Mouse (Mus musculus) frontal cortex, postnatal 36 days (tissue): ENCODE data around the gene Gak.

Experiments used
- DNase-seq, 2 experiments: peaks; one replicate each; pipeline ENCODE4 v3.0.0; 2022; ENCODE audit warnings: low spot score in 2 of 2

Gene Gak

DNA sequence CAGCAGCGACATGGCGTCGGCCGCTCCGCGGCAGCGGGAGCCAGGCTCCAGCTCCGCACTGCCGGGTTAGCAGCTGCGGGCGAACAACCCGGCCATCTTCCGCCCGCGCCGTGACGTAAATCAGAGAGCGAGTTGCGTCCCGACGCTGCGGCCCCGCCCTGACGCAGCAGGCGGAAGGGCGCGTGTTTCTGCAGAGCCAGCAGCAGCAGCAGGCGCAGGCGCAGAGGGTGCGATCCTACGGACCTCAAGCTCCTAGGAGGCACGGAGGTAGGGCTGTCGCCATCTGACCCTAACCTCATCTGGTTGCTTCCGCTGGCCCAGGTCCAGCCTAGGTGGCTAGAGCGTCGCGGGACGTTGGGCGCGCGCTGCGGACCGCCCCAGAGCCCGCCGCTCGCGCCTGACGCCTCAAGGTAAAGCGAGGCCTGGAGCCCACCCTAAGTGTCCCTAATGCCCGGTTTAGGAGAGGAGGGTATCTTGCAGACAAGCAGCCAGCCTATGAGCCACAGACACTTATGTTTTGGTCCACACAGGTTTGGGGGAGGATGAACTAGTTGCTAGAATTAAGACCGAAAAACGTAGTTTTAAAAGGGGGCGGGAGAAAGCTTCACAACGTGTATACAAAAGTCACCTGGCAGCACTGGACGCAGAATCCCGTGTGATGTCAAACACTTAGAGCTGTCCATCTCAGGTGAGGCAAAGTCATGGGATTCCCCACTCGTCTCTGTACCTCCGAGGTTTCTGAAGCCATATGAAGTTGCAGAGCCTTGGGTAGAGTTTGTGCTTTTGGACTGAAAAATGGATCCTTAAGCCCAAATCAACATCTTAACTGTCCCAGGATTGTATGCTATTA is at the start of gene Gak, which contains the start of gene Tmem175:
Gene Gak (minus strand): TSS at position 122 of the 850 bp plus-strand sequence.
Gene Tmem175 (plus strand): TSS at position 137 of the 850 bp plus-strand sequence.
- peak; percentile 91 to 94 for DNase-seq

DNA sequence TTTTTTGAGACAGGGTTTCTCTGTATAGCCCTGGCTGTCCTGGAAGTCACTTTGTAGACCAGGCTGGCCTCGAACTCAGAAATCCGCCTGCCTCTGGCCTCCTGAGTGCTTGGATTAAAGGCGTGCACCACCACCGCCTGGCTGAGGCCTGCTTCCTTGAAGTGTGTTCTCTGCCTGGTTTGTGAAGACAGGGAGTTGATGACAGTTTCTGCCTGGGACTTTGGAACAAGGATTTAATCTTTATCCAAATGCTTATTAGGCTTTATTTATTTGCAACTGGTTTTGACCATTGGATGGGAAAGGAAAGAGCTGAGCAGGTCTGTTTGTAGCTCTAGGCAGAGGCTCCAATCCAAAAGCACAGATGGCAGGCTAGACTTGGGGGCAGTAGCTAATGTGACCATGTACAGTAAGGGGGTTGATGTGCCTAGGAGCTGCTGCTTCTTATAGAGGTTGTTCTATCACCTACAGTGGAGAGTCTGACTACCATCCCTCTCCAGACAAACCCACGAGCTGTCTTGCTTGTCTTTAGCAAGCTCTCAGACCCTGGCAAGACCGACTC is 48.8 kb upstream of the Gak start:
- DNase-seq, result no peak

DNA sequence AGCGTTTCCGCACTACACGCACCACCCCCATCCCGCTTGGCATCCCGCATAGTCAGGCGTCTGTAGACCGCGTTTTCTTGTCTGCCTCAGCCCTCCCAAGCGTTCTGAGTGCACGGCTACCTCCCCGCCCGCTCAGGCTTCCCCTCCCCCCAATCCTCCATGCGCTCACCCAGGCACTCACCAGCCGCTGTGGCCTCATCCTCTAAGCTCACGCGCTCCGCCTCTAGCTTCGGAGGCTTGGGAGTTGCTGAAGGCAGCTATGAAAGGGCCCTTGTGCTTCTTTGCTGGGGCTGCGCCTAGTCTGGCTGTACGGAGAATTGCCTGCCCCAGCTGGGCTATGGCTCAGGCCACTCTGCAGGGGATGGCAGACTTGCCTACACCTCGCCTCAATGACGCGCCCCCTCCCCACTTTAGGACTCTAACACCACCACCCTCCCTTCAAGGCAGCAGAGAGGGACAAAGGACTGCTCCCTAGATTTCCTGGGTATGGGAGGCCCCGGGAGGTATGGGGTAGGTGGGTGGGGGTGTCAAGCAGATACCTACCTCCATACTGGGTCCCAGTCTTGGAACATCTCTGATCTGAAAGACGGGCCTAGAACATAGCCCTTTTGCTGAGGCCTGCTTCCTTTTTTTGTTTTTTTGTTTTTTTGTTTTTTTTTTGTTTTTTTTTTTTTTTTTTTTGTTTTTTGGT is 48.2 kb upstream of the Gak start:
- peak; percentile 79 to 84 for DNase-seq

DNA sequence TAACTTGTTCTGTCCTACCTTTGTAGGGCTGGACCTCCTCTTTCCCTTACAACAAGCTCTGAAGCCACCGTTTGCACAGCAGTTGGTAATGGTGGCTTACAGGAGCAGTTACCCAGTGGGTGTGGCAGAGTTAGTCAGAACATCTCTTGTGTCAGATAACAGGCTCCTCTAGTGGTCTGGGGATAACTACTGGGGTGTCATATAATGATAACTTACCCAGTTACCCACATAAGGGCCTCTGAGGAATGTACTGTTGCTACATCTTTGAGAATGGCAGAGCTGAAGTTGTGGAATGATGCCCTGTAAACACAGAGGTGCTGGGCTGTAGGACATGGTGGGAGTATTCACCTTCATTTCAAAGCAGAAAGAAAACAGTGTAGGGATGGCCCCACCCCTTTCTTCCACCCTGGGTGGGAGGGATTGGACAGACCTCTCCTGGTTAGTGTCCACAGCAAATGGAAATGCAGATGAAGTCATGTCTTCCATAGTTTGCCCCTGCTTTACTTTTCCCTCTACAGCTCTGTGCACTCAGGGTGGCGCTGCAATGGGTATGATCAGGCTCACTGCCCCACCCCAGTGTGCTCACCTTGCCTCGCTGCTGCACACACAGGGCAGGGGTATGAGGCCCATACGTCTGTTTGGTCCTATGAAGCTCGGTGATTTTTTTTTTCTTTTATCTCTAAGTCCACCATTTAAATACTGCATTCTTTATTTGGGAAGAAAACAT is 47.4 kb upstream of the Gak start:
- no peak for DNase-seq

DNA sequence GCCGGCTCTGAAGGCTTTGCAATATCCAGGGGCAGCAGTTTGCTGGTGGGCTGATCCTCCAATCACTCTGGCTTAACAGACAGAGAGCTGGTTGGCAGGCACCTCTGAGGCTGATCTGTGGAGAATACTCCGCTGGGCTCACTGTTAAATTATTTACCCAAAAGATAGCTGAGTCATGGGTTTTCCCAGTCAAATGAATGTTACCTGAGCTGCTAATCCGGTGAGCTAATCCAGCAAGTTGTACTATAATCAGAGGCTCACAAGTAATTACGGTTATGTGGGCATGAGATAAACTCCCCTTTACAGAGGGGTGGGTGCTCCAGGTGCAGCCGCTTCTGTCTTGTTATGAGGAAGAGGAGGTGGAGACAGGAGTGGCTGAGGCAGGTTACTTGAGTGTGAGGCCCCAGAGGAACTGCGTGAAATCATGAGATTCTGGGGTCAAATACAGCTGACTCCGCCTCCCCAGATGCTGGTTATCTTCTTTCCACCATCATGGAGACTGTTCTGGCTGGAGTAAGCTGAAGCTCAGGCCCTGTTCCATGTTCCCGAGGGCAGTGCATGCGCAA is 45.8 kb upstream of the Gak start, which contains the start of gene Slc26a1:
Gene Slc26a1 (minus strand): TSS at position 319 of the 566 bp plus-strand sequence.
- DNase-seq, result no peak

DNA sequence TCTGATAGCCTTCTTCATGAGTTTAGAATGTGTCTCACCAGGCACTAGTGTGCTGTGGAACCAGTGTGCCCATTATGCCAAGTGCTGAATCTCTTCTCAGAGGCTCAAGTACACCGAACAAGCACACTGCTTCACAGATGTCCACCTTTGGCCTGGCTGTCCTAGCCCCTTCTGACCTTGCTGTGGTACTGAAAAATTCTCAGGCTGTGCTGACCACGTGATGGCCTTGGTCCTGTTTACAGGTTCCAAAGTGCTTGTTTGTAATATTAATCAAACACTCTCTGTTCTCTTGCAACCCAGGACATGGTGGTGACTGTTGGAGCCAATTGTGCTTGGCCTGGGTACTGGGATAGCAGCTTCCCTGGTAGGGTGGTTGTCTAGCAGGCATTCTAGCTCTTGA is 45.1 kb upstream of the Gak start:
- no peak for DNase-seq

DNA sequence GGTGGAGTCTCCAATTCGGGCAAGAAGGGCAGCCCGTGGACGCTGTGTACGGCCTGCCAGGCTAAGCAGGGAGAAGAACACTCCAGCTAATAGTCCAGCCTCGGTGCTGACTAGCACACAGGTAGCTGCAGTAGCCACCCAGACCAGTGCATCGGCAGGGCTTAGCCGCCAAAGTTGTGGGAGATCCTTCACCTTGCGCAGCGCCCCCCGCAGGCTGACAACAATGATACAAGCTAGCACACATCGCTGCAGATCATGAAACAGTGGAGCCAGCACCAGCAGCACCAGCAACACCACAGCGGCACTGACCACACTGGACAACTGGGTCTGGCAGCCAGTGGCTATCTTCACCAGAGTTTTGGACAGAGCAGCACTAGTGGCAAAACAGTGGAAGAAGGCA is 42.2 kb upstream of the Gak start:
- no peak for DNase-seq

DNA sequence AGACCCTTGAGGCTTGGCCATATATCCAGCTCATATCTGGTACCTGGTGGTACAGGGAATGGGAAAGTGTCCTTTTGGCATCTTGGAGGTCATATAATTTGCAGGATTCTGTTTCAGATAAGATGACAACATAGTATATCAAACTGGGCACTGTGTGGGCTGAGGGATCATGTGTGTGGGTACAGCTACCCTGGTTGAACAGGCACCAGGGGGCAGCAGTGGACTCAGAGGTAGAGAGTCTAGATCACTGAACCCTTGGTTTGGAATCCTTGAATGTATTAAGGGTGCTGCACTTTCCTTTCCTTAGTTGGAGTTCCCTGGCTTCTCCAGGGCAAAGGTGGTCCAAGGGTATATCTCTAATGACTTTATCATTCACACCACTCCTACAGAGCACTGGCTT is 41.2 kb upstream of the Gak start:
- DNase-seq, result no peak

DNA sequence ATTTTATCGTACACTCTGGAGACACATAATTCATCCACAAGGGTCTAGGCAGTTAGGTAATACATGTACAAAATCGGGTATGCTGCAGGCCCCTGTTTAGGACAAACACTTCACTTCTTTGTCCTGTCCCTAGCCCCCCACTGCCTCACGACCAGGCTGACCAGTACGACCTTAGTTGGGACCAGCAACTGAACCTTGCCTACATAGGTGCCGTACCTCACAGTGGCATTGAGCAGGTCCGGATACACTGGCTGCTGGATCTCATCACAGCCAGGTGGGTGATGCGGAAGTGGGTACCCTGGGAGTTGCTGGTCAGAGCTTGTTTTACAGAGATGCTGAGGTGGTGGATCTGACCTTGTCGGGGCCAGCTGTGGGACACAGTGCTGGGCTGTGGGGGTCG is 40.4 kb upstream of the Gak start:
- no peak for DNase-seq

DNA sequence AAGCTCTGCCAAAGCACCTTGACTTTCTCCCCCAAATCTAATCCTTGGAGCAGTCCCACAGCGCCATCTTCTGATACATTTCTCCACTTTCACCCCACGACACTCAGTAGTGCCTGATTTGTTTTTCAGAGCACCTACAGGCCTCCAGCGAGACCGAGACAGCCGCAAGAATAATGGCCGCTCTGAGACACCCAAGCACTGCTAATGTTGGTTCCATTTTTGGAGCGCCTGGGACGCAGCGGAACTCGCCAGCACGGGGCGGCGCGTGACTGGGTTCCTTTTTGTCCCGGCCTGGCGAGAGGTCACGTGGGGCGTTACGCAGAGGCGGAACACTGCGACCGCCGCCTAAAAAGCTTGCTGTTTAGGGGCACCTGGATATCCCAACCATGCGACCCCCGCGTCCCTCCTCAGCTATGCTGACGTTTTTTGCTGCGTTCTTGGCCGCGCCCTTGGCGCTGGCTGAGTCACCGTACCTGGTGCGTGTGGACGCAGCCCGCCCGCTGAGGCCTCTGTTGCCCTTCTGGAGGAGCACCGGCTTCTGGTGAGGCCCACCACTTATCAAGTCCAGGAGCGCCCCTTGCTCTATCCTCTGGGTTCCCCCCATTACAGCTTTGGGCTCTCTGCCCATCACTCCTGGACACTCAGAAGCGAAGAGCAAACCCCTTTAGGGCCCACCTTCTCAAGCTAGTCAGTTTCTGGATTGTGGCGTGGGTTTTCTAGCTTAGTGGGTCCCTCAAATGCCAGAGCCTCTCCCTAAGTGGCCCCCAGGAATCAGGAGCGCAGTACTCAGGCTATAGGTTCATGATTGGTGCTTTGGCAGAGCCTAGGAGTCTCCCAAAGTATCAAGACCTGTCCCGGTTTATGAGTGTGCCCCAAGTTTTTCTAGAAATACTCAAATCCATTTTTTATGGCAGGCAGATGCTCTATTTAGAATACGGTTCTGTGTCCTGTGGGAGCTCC is 39.7 kb upstream of the Gak start, which contains the start of gene Dgkq:
Gene Dgkq (minus strand): TSS at position 696 of the 960 bp plus-strand sequence.
- DNase-seq, result peak; percentile 91 to 94

DNA sequence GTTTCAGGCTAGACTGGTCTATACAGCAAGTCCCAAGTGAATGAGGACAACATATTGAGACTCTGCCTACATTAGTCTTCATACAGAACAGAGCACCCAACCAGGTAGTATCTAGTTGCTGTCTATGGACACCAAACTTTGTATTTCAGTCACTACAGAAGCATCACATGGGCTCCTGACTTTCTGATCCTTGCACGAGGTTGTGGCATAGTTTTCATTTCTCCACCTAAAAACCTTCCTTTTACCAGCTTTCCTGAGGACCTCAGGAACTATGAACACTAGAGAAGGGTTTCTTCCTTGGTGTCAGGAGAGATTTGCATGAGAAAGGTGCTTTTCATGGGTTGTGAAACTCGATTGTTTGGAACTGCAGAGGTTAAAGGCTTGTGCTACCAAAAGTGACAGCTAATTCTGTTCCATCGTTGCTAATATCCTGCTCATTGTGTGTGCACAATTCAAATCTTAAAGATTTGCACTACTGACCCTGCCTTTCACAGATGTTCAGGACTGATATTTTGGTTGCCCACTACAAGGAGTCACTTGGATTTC is 38.9 kb upstream of the Gak start:
- DNase-seq, result no peak

DNA sequence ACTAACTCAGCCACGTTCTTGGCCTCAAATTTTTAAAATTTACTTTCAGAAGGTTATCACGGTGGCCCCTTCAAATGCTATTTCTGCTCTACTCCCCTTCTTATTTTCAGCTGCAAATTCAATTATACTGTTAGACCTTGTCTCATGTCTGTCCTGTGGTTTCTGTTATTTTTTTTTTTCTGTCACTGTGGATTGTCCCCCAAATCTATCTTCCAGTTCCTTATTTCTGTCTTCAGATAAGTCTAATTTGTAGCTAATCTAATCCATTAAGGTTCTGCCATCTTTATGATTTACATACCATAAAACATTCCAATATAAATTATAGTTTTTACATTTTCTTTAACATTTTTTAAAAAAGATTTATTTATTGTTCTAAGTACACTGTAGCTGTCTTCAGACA is 37.8 kb upstream of the Gak start:
- DNase-seq, result no peak

DNA sequence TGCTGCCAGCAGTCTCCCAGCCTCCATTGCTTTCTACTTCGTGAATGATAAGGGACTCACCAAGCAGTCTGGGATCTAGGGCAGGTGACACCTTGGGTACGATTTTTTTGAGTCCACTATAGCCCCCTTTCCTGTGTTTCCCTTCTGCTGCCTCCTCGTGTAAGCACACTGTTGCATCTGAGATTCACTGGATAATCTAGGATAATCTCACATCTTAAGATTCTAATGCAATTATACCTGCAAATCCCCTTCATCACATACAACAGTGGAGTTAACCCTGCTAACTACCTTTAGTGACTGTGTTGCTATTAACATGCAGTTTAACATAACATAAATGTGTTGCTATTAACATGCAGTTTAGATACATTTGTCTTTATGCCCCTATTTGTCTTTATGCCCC is 35.5 kb upstream of the Gak start:
- no peak for DNase-seq

DNA sequence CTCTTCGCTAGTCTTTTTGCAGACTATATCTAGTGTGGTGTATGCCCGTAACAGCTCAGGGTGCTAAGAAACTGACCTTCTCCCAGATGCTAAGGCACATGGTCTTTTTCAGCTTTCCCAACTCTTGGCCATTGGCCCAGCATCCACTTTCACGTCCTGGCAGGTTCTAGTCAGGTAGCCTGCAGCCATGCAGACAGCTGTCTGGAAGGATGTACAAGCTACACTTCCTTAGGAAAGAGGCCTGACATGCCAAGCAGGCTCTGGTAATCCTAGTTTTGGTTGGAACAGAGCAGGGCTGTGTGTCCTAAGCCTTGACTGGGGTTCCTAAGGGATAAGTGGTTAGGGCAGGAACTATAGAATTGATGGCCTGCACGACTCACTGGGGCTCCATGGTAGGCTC is 33.2 kb upstream of the Gak start:
- DNase-seq, result no peak

DNA sequence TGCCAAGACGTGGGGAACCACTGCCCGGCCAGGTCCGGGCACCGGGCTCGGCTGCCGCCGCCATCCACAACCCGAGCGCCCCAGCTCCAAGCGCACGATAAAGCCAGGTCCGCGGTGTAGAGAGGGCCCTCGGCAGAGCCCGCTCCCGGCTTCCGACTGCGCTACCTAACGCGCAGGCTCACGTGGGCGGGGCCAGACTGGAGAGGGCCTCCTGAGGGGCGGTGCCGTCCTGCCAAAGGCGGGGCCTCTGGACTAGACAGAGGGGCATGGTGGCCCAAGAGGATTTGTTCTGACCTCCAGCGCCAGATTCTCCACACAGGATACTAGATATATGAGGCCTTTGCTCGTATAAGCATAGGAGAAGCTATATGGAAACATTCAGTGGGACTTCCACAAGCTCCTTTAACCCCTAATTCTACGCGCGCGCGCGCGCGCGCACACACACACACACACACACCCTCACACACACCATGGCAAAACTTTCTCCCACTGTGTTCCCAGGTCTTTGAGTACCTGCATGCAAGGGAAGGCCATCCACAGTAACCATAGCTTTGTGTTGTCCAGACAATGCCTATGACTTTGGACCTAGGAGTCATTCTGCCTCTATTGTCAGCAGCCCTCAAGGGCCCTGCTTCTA is 31.2 kb upstream of the Gak start:
- DNase-seq, result peak; percentile 90 to 91

DNA sequence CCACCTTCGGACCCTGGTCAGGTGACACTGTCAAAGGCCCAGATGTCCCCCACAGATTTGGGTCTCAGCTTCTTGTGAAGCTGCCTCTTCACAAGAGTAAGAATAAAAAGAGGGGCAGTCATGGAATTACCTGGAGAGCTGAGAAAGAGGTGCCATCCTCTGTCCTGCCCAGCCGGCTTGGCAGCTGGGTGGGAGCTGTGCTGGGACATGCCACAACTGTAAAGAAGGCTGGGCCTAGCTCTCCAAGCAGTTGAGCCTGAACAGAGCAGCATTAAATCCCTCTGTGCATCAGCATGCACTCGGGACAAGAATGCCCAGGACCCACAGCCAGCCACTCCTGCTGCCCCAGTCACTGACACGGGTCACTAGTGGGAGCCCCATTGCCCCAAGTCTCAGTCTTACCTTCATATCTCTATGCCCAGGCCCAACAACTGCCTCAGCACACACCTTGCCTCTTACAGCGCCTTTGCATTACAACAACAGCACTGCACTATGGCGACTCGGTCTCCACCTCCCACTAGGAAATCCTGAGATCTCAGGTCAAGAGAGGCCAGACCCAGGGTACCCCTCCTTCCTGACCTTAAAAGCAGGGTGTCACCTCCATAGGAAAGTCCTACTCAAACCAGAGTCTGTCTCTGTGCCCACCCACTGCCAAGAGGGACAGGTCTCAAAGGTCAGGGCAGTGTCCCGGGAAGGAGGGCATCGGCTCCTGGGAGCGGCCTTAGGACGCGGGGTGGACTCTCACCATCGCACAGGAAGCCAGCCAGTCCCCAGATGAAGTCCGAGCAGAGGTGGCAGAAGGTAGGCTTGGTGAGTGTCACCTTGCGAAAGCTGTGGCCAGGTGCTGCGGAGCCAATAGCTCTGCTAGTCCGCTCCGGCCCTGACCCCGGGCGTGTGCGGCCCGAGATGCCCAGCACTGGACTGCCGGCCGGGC is 30.4 kb upstream of the Gak start, which contains the start of gene Idua:
Gene Idua (plus strand): TSS at position 634 of the 934 bp plus-strand sequence.
- no peak for DNase-seq

DNA sequence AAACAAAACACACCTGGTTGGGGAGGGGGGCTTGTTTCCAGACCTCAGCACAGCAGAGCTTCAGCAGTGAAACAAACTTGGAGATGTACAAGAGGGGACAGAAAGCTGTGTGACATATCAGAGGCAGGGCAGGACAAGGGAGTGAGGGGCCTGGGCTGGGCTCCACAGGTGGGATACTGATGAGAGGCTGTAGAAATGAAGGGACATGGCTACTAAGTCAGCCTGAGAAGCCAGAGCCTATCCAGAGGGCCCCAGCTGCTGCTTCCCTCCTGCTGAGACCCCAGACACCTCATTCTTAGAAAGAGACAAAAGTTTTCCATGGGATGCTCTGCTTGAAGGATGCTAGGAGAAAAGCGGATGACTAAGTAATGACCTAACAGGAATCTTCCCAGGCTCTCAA is 29.1 kb upstream of the Gak start:
- DNase-seq, result no peak

DNA sequence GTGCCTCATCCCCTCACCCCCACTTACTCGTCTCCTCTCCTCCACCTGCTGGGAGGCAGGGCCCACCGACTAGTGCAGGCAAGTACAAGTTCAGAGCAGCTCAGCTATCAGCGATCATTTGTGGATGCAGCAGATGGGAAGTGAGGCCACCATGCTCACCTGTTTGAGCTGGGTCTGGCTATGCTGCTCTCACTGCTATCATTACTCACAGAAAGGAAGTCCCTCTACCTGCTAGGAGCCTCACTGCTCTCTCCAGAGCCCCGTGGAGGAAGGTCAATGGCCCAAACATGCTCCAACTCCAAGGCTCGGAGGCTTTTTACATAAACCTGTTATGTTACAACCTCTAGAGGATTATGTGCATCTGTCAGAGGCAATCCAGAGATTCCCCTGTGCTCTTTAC is 27.9 kb upstream of the Gak start:
- no peak for DNase-seq
